Mouse (Mus musculus) cerebellum, adult 2 months (tissue): ENCODE measurements around the gene Prss48.

Experiments used
- CTCF ChIP-seq: fragments of 200-500 bp; IDR thresholded peaks from 2 replicates; pipeline ENCODE4 v1.5.1; 2011; ENCODE audit warnings: low read depth, mild to moderate bottlenecking, control low read depth, low read length, moderate library complexity, borderline replicate concordance; ENCODE audit not compliant: insufficient read depth
- POLR2A ChIP-seq: fragments of 200-500 bp; IDR thresholded peaks from 2 replicates; pipeline ENCODE4 v1.6.1; 2011; ENCODE audit warnings: low read length, control low read depth, borderline replicate concordance; ENCODE audit not compliant: insufficient read depth

DNA sequence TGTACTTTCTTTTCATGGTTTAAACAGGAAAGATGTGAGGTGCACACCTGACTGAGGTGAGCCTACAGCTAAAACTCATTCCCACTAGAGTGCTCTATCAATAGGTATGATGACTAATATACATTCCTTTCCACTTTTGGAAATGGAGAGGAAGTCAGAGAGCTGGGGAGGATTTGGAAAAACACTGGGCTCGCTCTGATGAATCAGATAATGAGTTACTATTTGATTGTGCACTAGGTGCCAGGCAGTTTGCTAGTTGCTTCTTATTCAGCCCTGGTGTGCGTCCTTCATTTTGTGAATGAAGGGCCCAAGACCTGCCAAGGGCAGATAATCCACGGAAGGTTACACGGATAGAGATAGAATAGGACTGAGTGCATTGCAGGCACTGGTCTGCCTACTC lies 22.3 kb downstream of the Prss48 start:
- TF ChIP-seq CTCF = no peak
- no peak for TF ChIP-seq POLR2A
